Mouse (Mus musculus) gastrocnemius, postnatal 14 days (tissue): ENCODE measurements around the gene Ywhab. TPM values are rescaled to one million over a fixed set of nuclear protein-coding genes. Genes with fewer than 3 reads are reported as not detected.

Experiments
- DNase-seq: peaks from one replicate; pipeline ENCODE4 v3.0.0; 2021; ENCODE audit warnings: mixed read lengths
- intact Hi-C: fragments of 180-260 bp; cut with DNase I; formaldehyde crosslinking; loops from one replicate; pipeline ENCODE4 v1.15.1; 2025; ENCODE audit warnings: low total_unique reads
- total RNA-seq, 2 experiments: library from RNA; stranded (reverse); gene quantifications; 2 replicates each; pipeline ENCODE4 v1.2.3; 2021

Ywhab gene
- total RNA-seq, 2 experiments from 2014 or later = 52.4 to 59.3 TPM

DNA sequence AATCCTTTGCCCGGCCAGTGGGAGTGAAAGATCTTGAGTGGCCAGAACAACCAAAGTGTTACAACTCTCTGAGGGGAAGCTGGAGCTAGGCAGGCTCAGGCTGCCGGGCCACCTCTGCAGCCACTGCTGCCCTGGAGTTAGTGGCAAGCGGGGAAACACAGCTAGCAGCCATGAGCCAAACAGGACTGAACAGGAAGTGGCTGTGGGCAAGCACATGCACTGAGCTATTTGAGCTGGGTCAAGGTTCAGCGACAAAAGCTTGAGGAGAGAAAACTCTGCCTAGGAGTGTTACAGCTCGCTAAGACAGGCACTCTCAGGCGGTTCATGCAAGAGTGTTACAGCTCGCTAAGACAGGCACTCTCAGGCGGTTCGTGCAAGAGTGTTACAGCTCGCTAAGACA is 12.2 kb downstream of the Ywhab start:
- intact Hi-C loops = no loop called here
- no peak for DNase-seq

DNA sequence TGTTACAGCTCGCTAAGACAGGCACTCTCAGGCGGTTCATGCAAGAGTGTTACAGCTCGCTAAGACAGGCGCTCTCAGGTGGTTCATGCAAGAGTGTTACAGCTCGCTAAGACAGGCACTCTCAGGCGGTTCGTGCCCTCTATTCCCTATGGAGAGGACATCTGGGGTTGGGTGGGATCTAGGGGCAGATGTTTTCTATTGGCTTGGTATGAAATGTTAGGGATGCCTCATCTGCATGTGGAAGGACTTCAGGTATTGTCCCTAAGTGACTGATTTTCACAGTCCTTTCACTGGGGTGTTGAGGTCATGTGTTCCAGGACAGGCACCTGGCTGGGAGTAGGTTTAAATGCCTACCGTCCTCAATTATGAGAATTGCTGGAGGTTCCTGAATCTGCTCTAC is 12.8 kb downstream of the Ywhab start:
- intact Hi-C loops = no loop called here
- no peak for DNase-seq

DNA sequence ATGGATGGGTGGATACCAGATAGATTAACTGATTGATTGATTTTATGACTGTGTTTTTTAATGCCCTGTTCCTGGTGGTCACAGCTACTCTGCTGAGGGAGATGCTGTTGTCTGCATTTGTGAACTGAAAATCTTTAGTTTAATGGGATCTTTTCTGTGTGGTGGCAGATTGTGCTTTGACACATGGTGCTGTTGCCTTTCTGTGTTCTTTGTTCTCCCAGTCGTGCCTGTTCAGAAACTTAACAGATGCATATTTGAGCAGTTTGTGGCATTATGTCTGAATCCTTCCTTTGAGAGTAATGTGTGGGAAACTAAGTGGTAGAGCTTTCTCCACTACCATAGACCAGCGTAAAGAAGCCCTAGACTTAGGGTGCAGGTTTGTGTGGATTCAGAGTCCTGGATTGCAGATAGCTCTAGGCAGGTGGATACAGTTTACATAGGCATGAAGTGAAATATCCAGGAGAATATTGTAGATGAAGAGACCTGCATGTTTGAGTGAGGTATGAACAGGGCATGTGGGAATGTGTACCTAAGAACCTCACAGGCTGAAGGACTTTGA is 13.3 kb downstream of the Ywhab start:
- intact Hi-C loops = no loop called here
- DNase-seq = no peak

DNA sequence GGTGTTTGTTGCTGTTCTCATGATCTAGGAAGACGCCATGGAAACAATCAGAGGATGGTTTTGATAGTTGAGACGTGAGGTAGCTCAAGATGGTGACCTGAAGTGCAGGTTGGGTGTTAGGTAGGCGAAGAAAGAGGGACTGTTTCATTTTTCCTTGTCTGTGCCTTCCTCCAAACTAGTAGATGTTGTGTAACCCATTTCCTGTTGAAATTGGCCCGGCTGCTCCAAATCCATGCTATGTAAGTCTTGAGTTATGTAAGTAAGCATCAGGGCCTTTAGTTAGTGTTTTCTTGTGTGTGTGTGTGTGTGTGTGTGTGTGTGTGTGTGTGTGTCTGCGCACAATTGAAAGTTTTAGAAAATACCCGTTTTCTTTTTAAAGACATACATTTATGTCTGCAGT is 14.5 kb downstream of the Ywhab start:
- DNase-seq = no peak

DNA sequence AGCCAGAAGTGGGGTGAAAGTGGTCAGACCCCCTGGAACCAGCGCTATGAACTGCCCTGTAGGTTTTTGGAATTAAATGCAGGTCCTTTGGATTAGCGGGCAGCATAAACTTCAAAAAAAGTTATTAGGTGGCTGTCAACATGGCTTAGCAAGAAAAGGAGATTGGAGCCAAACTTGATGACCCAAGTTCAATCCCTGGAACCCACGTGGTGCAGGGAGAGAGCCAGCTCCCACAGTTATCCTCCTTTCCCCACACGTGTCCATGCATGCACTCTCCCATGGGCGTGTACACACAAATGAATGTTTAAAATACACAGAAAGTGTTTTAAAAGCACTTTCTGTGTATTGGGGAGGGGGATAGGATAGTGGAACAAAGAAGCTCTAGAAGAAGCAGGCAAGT is 15.7 kb downstream of the Ywhab start:
- no peak for DNase-seq
- intact Hi-C loops = no loop called here

More for the DNA sequence above, 14.5 kb downstream of the Ywhab start:
- intact Hi-C loops = no loop called here

DNA sequence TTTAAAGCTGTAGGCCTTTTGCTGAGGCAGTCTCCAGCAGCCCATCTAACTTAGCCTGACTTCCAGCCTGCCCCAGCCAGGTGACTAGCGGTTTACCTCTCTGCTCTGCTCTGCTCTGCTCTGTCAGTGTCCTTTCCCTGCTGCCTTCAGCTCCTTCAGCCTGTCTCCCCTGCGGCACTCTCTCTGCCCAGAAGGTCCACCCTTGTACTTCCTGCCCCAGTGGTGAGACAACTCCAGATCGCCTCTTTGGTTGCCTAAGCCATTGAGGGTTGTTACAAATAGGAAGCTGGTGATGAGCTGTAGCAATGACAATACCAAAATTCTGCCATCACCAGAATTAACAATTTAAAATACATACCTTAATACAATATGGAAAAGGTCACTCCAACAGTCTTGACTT is 16.2 kb downstream of the Ywhab start:
- no peak for DNase-seq
- intact Hi-C loops = no loop called here

DNA sequence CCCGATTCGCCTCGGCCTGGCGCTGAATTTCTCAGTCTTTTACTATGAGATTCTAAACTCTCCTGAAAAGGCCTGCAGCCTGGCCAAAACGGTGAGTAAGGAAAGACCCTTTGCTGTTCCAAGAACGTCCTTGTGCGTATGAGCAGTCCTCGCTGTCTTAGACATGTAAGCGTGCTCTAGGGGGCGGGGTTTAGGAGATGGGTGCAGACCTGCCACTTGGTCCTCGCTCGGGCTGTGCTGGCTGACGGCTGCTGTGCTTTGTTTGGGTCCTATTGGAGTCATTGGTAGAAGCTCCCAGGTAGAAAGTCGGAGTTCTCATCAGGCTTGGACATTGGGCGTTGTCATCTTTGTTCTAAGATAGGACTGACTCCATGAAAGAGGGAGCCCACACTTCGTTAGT is 20.5 kb downstream of the Ywhab start:
- intact Hi-C loops = no loop called here
- no peak for DNase-seq

DNA sequence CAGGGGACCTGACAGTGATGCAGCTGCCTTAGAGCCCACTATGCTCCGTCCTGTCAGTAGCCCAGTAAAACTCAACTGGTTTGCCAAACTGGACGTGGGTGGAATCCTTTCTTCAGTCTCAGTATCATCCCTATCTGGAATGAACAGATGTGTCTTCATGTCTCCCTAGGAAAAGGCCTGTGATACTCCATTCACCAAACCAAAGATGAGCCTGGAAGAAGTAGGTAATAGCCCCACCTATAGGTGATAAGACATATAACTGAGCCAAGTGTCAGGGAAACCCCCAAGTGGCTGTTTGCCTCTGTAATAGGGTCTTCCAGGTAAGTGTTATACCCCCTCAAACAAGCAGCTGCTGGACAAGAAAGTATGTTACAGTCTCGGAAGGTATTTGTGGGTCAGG is 24.1 kb downstream of the Ywhab start:
- intact Hi-C loops = no loop called here
- DNase-seq = no peak

DNA sequence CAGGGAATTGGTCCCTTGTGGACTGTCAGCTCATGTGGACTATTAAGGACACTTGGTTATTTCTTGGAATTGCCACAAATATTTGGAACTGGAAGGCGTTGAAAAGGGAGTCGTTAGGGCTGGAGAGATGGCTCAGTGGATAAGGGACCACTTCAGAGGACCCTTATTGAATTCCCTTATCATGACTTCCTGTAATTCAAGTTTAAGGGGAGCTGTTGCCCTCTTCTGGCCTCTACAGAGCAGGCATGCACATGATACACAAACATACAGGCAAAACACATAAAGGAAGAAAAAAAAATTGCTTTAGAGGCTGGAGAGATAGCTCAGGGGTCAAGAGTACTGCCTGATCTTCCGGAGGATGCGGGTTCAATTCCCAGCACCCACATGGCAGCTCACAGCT is 25.2 kb downstream of the Ywhab start:
- intact Hi-C loops = no loop called here
- DNase-seq = no peak

DNA sequence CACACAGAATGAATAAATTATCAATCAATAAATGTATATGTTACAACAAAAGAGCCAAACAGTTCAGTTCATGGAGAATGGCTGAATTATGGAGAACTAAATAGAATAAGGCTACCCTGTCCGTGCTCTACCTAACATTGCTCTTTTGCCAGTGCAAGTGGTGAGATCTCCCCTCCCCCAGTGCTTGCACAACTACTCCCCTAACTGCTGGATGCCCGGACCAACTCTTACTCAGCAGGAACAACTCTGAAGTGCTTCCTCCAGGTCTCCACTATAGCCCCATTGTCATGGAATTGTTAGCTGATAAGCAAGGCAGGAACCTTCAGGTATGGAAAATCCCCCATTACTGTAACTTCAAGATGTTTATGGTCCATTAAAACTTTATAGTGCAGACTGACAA is 27.3 kb downstream of the Ywhab start:
- no peak for DNase-seq
- intact Hi-C loops = no loop called here

DNA sequence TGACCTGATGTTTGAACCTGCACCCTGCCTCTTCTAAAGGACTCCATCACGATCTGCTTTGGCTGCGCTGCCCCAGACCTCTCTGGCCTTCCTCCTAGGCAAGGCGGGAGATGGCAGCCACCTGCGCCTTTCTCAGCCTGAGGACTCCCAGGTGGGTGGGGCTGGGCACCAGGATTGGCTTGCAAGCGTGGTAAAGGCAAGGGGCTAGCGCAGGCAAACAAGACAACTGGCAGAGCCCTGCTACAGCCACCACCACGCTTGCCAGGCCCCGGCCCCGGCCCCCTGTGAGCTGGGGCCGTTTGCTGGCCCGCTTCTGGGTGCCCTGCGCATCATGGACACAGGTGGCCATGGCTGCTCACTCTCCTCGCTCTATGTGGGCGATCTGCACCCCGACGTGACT is 30.4 kb downstream of the Ywhab start, which contains the start of gene Pabpc1l:
Gene Pabpc1l, plus strand, starts transcription at position 301 of the 400 bp plus-strand sequence.
- intact Hi-C loops = no loop called here
- no peak for DNase-seq

DNA sequence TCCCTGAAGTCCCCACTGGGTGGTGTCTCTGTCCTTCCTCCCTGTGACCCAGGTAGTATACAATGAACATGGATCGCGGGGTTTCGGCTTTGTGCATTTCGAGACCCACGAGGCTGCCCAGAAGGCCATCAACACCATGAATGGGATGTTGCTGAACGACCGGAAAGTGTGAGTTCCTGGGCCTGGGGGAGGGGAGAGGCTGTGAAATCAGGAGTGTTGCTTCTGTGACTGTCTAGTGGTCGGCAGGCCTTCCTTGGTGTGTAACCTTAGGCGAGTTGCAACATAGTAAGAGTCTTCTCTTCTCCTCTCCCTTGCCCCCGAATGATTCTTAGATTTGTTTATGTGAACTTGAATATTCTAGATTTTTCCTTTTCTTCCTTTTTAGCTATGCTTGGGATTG is 36.4 kb downstream of the Ywhab start:
- intact Hi-C loops = no loop called here
- no peak for DNase-seq

DNA sequence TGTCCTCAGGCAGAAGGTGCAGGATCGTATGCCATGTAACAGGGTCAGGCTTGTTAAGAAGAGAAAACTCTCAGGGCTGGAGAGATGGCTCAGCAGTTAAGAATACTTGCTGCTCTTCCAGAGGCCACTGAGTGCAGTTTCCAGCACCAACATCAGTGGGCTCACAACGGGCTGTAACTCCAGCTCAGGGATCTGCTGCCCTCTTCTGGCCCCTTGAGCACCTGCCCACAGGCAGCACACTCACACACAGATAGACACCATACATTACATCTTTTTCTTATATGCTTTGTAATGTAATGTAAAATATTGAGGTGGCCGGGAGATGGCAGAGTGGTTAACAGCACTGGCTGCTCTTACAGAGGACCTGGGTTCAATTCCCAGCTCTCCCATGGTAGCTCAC is 38.2 kb downstream of the Ywhab start:
- DNase-seq = no peak
- intact Hi-C loops = no loop called here

DNA sequence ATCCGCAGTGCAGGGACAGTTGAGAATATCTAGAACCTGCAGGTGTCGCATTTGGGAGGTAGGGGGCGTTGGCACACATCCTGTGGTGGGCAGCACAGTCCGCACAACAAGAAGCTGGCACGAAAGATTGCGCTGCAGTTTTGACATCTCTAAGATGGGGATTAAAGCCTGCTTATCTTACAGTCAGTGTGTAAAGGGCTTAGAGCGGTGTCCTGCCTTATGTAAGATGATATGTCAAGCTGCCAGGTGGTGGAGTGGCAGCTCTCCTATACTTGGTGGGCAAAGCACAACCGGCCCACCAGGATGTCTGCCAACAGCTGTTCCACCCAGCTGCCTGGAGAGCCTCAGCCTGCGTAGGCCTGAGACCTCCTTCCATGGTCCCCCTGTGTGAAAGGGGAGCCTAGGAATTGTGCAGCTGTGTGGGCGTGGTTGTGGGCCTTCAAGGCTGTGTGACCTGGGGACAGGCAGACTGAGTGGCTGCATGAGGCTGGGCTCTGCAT is 41.8 kb downstream of the Ywhab start:
- intact Hi-C loops = no loop called here
- DNase-seq = peak; percentile 38

DNA sequence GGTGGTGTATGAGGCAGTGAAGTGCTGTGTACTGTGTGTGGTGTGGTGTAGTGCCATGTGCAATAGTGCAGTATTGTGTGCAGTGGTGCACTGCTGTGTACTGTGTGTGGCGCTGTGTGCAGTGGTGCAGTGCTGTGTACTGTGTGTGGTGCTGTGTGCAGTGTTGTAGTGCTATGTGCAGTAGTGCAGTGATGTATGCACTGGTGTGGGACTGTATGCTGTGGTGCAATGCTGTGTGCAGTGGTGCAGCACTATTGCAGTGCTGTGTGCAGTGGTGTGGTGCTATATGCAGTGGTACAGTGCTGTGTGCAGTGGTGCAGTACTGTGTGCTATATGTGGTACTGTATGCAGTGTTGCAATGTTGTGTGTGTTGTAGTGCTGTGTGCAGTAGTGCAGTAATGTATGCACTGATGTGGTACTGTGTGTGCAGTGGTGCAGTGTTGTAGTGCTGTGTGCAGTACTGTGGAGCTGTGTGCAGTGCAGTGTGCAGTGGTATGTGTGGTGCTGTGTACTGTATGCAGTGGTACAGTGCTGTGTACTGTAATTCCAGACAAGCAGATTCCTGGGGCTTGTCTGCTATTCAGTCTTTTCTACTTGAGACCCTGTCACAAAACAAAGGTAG is 43.8 kb downstream of the Ywhab start:
- DNase-seq = no peak
- intact Hi-C loops = no loop called here

DNA sequence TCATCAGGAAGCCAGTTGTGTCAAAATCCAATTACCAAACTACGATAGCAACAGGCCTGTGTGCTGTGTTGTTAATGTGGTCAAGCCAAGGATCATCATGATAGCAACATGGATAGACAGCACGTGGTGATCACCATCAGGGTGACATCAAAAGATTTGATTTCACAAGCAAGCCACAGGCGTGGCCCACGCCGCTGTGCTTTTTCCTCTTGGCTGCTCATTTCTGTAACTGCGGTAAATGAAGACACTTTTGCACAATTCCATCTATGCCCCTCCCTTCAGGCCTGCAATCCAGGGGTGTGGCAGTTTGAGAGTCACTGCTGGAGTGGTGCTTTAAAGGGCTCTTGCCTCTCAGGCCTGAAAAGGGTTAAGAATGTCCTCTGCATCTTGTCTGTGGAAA is 46.2 kb downstream of the Ywhab start:
- DNase-seq = no peak
- intact Hi-C loops = no loop called here

DNA sequence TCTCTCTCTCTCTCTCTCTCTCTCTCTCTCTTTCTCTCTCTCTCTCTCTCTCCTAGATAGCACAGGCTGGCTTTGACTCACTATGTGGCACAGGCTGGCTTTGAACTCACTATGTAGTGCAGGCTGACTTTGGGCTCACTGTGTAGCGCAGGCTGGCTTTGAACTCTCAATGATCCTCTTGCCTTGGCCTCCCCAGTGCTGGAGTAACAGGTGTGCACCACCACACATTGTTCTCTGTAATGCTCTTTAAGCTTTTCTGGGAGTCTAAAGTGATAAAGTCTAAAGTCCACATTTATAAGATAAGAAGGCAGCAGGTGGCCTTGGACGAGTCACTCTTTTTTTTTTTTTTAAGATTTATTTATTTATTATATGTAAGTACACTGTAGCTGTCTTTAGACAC is 46.8 kb downstream of the Ywhab start:
- intact Hi-C loops = no loop called here
- no peak for DNase-seq

DNA sequence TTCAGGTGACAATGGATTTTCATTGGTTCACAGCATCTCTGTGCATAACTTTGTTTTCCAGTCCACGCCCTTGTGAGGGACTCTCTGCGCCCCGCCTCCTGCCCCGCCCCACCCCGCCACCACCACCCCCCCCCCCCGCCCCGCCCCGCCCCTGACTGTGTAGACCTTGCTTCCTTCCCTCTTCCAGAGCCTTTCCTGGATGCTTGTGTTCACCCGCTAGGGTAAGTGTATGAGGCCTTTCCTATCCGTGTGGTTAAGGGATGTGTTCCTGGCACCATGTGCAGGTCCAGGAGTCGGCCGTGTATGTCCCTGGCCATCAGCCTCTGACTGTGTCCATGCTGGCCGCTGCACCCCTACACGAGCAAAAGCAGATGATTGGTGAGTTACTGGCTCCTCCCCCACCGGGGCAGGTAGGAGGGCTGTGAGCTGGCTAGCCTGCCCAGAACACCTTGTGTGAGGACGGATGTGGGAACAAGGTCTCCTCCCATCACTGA is 52.5 kb downstream of the Ywhab start:
- intact Hi-C loops = no loop called here
- no peak for DNase-seq

DNA sequence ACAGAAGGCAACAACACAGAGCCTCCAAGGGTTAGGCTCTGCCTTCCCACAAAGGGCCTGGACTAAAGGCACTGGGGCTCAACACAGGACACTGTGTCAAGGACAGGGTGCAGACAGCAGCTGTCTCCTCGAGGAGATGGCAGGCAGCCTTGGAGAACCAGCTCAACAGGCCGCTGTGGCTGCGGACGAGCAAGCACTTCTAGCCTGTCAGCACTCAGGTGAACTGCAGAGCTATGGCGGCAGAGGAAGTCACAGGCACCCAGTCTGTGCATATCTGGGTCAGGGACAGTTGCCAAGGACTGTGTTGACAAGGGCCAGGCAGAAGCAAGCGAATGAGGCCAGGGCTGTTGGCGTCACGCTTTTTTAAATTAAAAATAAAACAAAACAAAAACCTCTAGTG is 59.0 kb downstream of the Ywhab start:
- intact Hi-C loops = no loop called here
- peak; percentile 21 for DNase-seq

DNA sequence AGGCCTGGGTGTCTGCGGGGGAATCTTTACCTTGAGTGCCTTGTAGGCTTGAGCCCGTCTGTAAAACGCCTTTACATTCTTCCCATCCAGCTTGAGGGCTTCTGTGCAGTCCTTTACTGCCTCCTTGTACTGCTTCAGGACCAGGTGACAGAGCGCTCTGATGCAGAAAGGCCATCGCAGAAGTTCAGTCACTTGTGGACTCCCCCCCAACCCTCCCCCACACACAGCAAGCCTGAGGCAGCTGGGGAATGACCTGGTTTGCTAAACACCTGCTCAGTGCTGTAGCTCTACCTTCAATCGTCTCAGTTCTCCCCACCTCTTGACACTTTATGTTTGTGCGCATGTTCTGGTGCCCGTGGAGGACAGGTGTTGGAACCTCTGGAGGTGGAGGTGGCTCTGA is 59.9 kb downstream of the Ywhab start:
- no peak for DNase-seq
- intact Hi-C loops = no loop called here

DNA sequence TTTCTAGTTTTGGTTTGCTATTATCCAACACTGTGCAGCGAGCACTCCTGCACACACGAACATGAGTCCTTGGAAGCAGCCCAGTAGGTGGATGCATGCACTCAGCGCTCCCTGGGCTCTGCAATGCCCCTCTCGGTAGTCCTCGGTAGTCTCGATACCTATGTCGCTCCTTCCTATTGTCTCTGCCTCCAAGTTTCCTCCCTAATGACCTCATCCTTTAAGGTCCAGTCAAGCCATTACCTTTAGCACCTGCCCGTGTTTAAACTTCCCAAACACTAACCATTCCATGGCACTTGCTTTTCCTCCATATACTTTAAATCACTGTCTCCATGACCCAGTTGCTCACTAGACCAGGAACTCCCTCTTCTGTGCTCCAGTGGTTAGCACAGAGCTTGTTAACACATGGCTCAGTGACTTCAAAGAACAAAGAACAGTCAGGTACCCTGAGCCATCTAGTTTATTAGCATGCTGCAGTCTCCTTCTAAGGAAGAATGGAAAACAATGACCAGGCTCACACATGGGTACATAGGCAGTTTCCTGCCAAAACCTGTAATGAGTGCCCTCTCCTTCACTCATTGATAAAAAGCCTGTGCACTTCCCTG is 65.0 kb downstream of the Ywhab start:
- intact Hi-C loops = no loop called here
- DNase-seq = no peak
